Mouse (Mus musculus): ENCODE measurements around the gene Ccm2. TPM values are rescaled to one million over a fixed set of nuclear protein-coding genes. Genes with fewer than 3 reads are reported as not detected.

Ccm2 gene
- total RNA-seq, 2 experiments from 2014 or later = 32.0 to 45.7 TPM

DNA sequence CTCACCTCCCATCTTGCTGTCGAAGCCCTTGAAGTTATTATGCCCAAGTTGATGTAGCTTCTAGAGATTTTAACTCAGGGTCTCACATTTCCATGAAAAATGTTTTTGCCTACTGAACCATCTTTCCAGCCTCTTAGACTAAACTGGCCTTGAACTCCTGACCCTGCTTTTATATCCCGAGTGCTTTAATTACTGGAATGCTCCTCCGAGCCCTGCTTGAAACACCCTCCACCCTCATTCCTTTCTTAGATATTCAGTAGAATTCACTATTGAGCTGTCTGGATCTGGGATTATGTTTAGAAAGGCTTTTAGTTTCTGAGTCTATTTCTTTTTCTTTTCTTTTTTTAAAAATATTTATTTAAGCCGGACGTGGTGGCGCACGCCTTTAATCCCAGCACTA lies 32.7 kb downstream of the Ccm2 start:
- no peak for DNase-seq

DNA sequence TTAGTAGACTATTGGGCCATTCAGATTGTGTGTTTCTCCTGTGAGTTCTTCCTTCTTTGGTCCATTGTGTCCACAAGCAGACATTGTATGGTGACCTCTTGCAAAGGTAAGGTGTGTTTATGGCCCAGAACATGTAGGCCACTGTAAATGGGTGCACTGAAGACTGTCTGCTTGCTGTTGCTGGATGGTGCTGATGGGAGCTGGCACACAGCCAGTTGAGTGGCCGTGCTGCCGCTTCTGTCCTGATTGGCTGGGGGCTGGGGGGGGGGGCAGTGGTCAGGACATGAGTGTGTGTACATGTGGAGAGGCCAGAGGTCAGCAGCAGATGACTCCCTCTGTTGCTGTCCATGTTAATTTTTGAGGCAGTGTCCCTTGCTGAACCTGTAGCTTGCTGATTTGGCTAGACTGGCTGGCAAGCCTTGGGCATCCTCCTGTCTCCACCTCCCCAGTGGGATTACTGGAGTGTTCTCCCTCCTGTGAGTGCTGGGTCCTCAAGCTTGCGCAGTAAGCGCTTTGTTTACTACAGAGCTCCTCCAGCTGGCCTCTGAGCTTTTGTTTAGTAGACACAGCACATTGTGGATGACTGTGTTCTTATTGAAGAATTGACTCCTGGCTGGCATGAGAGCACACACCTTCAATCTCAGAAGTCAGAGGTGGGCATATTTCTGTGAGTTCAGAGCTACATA lies 33.5 kb downstream of the Ccm2 start:
- no peak for DNase-seq

DNA sequence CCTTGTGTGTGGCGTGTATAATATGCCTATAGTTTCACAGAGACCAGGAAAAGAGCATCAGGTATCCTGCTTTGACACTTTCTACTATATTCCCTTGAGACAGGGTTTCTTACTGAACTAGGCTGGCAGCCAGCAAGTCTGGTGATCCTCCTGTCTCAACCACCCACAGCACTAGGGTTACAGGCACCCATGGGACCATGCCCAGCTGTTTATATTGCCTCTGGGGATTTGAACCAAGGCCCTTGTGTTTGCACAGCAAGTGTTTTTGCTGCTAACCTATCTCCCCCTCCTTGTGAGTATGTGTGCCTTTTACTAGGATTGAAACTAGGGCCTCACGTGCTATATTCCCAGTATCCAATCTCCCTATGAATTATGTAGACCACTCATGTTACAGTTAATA lies 34.9 kb downstream of the Ccm2 start:
- DNase-seq = no peak

DNA sequence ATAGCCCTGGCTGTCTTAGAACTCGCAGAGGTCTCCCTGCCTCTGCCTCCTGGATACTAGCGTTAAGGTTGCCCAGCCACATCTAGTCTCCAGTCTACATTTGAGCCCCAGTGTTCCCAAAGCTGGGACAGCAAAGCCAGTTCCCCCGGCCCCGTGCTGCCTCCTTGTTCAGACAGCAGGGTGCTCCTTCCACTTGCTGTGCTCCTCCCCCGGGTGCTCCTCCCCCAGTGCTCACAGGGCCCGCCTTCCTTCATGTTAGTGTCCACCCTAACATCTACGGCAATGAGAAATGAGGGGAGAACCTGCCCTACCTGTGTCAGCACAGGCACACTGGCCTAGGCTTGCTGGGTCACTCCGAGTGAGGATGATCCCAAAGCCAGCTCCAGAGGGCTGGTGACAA lies 39.1 kb downstream of the Ccm2 start:
- no peak for DNase-seq

DNA sequence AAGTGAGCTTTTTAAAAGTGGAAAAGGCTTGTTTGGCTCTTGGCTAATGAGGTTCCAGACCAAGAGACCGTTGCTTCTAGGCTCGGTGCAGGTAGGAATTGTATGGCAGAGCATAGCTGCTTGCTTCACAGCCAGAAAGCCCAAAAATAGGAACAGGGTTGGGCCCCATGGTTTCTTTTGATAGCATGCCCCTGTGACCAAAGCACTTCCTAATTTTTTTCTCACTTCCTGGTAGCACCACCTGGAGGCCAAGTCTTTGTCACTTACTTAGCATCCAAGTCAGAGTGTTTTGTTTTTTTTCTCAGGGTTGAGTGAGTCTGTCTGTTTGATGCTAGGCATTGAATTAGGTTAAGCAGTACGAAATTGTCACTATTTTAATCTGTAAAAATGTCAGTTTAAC lies 40.0 kb downstream of the Ccm2 start:
- DNase-seq = no peak

DNA sequence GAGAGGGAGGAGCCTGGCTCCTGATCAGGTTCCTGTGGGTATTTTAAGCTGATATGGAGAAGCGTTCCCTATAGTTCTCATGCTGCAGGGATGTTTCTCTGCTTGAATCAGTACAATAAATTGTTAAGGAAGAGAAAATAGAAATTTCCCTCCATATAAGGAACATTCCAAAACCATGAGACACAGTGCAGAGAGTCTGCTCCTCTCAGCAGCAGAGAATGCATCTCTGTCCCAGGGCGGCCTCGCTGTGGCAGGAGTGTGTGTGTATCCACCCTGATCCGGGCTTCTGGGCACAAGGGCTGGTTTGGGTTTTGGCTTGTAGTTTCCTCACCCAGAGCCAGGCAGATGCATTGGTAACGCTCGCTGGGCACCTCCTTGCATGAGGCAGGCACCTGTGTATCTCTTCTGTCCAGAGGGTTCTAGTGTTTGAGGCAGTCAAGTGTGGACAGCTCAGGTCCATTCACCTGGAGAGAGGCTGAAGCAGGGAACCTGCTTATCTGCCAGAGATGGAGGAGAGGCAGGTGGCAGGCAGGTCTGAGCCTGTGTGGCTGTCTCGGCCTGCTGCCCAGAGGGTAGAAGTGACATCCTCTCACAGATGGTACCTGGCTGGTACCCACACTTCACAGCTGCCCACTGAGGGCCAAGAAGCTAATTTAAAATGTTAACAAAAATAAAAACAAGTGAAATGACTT lies 40.7 kb downstream of the Ccm2 start:
- no peak for DNase-seq

DNA sequence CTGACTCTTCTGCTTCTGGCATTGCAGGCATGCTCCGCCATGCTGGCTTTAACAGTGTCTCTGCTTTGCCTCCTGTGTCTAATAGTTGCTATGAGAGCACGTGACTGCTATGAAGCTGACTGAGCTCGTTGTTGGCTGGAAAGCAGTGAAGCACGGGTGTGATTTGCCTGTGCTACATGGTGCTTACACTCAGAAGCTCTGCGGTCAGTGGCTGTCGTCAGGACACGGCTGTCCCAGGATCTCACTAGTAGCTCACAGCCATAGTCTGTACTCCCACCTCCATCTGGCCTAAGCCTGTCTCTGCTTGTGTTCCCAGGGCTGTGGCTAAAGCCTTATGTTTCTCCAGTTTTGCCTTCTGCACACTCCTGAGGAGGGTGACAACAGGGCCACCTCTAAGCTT lies 41.6 kb downstream of the Ccm2 start:
- no peak for DNase-seq

DNA sequence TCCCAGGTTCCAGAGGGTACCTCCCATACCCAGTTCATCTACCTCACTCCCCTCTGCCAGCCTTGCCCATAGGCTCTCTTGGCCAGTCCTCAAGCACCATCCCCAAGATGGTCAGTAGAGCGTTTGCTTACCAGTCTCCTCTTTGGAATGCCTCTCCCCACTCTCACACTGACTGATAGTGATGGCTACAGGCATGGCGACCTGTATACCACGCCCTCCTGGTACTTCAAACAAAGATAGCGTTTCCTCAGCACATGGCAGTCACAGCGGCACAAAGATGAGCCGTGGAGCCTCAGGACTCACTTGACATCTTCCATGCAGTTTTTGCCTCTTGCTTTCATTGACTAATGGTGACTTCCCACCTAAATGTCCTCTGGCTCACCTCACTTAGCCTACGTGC lies 43.2 kb downstream of the Ccm2 start:
- no peak for DNase-seq

DNA sequence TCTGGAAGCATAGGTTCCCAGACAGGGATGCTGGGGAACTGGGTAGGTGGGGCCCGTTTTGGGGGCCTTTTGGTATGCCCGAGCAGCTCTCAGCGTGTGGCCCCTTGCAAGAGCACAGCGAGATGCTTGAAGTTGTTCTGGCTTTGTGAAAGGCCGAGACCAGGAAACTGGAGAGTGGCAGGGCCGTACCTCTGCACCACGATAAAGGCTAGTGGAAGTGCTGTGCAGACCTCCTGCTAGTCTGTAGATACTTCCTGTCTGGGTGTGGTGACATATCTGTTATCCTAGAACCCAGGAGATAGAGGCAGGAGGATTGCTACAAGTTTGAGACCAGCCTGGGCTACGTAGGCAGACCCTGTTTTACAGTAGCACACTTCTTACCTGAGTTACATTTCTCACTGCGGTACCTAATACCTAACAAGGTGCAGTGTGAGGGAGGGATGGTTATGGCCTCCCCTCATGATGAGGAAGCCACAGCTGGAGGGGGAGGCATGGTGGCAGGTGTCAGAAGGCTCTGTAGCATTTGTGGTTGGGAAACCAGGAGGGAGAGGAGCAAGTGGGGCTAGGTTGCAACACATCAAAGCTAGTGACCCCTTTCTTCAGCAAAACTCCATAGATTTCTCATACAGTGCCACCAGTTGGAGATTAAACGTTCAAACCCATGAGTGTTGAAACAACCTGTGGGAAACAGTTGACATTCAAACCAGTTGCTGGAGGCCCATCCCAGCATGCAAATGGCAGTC lies 44.4 kb downstream of the Ccm2 start:
- no peak for DNase-seq

DNA sequence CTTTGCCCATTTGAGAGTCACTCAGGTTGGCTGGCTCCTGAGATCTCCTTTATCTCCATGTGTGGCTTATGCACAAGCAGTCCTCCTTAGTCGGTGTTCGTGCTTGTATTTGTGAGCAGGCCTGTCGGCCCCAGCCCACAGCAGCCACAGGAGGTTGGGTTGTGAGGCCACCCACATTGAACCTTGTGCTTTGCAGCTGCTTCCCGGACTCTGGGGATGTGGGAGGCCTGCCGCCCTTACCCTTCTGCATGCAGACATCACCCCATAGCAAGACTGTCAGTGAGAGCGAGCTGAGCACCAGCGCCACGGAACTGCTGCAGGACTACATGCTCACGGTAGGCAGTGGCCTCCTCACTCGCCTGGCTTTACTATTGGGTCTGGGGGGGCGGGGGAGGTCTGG lies 46.7 kb downstream of the Ccm2 start:
- DNase-seq = no peak

DNA sequence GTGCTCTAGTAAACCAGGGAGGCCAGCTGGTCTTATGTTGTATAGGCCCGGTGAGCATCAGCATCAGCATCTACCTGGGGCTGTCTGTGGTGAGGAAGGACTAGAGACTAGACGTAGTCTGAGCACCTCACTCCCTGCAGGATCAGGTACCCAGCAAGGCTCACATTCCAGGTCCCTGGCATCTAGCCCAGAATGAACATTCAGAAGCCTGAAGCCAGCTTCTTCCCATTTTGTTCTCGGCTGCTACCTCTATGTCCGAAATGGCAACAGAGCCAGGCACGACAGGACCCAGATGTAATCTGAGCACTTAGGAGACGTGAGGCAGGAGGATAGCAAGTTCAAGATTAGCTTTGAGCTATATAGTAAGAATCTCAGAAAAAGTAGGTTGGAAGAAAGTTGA lies 48.2 kb downstream of the Ccm2 start:
- DNase-seq = no peak

DNA sequence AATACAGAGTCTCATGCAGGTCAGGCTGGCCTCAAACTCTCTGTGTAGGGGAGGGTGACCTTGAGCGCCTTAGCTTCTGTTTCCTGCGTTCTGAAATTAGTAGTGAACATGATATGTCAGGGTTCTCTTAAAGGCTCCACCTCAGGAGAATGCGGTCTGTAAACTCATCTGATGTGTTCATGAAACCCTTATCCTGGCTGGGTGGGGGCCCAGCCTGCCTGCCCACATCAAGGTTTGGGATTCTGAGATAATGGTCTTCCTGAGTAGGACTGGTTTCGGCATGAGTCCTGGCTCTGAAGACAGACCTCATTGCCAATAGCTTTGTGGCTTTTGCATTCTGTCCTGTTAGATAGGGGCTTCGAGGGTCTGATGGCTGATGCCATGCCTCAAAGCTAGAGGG lies 48.7 kb downstream of the Ccm2 start:
- no peak for DNase-seq

DNA sequence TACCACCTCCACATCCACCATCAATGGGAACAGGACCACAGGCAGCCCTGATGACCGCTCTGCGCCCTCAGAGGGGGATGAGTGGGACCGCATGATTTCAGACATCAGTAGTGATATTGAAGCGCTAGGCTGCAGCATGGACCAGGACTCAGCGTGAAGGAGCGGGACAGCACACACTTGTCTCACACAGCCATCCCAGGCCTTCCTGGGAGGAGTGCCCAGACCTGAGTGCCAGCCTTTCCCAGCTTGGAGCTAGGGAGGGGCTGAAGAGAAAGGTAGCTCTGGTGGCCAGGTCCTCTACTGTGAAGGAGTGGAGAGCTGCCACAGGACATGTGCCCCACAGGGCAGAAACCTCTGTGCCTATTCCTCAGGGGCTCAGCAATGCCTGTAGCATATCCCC lies 49.5 kb downstream of the Ccm2 start:
- DNase-seq = no peak

DNA sequence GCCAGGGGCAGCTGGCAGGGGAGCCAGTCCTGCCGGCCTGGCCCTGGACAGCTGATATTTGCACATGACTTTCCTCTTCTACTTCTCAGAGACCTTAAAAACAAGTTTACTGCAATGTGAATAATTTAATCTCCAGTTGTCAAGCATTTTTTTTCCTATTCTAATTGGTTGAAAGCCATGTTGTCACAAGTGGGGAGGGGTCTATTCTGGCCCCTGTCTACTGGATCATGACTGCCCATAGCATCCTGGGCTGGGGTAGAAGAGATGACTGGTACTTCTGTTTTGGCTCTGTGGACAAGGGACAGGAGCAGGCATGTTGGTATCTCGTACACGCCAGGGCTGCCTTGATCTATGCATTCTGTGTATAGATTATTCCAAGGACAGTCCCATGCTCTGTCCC lies 49.9 kb downstream of the Ccm2 start:
- DNase-seq = no peak

DNA sequence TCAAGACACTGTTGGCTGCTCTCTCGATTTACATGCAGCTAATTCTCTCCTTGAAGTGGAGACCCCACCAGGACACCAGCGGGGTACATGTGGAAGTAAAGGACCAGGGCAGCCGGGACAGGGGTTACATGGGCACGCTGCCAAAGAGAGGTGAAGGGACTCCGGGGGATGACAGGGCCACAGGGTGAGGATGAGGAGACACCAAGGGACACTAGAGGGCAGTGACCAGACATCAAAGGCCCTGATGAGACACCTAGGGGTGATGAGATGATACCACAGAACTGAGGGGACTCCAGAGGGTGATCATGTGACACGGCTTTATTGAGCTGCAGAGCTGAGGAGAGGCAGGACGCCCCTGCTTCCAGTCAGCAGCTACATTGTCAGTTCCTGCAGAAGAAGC lies 50.8 kb downstream of the Ccm2 start:
- no peak for DNase-seq

DNA sequence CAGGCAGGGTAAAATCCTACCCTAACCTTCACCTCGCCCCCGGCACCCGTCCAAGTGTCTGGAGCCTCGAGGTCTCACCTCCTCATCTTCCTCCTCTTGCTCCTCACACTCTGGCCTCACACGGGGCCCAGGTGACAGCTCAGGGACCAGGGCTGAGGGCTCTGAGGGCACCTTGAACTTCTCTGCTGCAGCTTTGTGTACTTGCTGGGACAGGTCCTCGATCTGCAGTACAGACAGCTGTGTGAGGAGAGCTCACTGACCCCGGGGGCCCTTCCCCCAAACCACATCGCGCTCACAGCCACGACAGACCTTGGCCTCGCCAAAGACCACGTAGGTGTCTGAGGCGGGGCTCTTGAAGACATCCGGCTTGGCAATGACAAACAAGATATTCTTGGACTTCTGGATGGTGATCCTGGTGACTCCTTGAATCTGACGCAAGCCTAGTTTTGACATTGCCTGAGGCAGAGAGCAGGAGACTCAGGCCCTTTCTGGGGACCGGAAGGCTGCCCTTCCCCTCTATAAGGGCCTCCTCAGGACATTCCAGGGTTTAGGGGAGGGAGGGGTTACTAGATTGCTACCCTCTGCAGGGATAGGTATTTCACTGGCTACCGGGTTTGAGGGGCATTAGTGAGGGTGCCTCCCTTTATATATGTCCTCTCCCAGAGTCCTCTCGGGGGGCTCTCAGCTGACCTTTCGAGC lies 51.7 kb downstream of the Ccm2 start:
- no peak for DNase-seq

DNA sequence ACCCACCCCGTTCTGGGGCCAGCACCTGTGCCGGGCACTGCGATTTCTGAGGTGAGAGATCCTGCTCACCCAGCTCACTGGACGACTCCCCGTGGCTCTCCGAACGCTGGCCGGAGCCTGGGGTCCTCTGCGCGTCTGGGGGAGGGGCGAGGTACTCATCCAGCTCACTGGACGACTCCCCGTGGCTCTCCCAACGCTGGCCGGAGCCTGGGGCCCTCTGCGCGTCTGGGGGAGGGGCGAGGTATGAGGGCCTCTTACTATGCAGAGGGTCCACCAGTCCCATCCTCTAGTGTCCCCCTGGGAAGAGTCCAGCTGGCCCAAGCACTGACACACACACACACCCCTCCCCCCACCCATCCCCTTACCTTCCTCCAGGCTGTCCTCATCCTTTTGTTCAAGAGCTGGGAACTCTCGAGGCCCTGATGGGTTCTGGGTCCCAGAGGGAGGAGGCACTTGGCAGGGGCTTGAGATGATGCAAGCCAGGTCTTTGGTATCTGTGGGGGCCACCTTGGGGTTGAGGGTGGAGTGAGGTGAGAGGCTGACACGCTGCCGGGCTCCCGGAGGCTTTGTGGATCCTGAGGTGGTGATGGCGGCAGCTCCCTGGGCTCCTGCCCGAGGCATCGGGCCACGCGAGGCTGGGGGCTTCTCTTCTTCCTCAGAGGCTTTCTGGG lies 52.5 kb downstream of the Ccm2 start:
- DNase-seq = no peak

DNA sequence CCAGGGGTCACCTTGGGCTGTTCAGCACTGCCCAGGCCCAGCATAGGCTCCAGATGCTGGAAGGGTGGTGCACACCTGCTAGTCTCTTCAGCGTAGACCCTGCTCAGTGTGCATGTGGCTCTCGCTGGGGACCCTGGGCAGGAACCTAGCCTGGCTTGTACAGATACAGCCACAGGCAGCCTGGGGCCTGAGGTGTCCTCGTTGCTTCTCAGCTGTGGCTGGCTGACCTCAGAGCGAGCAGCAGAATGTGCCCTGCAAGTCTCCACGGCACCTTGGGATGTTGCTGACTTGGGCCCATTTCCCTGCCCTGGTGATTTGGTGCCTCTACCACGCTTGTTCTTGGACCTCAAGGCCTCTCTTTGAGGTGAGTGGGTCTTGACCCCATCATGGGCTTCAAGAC lies 53.1 kb downstream of the Ccm2 start:
- peak; percentile 31 to 57 for DNase-seq

DNA sequence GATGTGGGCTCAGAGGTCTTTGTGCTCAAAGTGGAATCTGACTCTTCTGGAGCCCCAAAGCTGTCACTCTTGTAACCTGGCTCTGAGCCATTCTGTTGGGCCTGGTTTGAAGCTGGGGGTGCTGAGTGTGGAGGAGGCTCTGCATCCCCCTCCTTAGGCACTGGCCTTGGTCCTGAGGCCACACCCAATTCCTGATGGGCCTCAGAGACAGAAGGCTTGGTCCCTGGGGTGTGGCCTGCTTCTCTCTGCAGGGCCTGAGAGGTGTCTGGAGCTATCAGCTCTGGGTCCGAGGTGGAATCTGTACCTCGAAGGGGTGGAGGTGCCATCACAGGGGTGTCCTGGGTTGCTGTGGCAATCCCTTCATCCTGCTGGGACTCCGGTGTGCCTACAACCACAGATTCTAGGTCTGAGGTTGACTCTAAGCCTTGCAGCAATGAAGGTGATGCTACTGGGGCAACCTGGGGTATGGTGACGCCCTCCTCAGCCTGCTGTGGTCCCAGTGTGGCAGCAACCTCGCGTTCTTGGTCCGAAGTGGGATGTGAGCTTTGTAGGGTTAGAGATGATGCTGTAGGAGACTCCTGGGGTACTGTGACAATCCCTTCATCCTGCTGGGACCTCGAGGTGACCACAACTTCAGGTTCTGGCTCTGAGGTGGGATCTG lies 53.7 kb downstream of the Ccm2 start:
- no peak for DNase-seq

DNA sequence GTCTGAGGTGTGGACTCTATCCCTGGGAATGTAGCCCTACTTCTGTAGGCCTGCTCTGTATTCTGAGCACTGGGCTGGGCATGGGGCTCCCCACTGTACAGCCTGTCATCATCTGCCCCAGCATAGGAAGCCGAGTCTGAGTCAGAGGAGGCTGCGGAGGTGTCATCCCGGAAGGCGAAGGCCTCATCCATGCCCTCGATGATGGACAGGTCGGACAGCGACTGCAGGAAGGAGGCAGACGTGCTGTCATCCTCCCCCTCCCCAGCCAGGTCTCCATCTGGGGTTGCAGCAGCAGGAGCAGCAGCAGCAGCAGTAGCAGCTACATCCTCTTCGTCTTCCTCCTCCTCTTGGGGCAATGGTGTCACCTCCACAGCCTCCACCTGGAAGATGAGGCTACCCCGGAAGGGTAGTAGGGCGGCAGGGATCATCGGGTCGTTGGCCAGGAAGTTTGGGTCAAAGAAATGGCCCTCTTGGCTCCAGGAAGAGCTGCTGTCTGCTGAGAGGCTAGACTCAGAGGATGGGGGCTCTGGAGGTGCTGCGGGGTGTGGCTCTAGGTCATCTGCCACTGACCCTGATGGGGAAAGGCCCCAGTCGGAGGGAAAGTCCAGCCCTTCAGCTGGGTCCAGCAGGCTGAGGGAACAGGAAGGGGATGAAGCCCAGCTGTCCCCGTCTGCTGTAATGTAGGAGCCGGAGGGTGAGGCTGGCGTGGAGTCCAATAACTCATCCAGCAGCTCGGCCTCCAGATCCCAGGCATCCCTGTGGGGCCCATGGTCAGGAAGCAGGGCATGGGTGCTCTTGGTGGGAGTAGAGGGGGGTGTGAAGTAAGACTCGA lies 55.2 kb downstream of the Ccm2 start:
- DNase-seq = no peak

DNA sequence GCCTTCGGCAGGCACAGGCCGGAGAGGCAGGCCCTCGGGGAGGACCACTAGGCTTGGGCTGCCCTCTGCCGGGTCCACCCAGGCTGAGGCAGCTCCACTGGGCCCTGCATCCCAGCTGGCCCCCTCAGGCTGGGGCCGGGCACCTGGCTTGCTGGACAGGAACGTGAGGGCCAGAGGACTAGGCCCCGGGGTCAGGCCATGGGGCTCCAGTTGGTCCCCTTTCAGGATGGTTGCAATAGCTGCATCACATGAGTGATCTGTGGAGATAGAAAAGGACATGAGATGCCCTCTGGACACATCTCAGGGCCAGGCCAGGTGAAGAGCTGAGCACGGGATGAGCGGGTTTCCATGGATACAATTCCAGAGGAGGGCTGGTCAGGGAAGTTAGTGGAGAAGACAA lies 56.0 kb downstream of the Ccm2 start:
- DNase-seq = no peak

Data from adrenal gland, postnatal 36 days (tissue).